Mouse (Mus musculus): ENCODE results near the gene Slc22a21.
"Not testable (repeated sequence)": the region's sequence is repeated elsewhere in the genome, so short reads cannot be mapped to it uniquely, and the experiment has no call there.

The Slc22a21 gene

GRCm38 (mm10) chr11:53979788-53980621 is at the start of gene Slc22a21:
TSS of gene Slc22a21 (minus strand) at chr11:53980332.
- peak; percentile 66 to 74 for DNase-seq (ENCODE audit: low spot score in 2 of 2)

DNA sequence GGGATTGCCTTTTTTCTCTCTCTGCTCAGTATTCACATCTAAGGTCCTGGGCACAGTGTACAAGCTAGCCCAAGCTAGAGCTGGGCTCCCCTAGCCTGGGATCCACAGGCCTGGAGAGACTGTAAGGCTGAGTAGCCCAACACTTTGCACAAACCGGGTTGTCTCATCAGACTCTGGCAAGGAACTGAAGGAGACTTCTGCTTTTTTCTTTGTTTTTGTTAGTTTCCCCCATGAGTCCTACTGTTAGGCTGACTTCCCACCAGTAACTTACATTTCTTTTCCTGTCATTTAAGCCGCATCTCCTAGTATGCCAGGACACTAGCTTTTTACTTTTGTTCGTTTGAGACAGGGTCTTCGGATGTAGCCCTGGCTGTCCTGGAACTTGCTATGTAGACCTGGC is 48.9 kb upstream of the Slc22a21 start:
- DNase-seq (ENCODE audit: low spot score in 2 of 2): no peak

GRCm38 (mm10) chr11:54028044-54028951 is 48.2 kb upstream of the Slc22a21 start, which contains the start of gene Slc22a4:
TSS of gene Slc22a4 (minus strand) at chr11:54028090.
- DNase-seq (ENCODE audit: low spot score in 2 of 2): peak; percentile 71 to 80

DNA sequence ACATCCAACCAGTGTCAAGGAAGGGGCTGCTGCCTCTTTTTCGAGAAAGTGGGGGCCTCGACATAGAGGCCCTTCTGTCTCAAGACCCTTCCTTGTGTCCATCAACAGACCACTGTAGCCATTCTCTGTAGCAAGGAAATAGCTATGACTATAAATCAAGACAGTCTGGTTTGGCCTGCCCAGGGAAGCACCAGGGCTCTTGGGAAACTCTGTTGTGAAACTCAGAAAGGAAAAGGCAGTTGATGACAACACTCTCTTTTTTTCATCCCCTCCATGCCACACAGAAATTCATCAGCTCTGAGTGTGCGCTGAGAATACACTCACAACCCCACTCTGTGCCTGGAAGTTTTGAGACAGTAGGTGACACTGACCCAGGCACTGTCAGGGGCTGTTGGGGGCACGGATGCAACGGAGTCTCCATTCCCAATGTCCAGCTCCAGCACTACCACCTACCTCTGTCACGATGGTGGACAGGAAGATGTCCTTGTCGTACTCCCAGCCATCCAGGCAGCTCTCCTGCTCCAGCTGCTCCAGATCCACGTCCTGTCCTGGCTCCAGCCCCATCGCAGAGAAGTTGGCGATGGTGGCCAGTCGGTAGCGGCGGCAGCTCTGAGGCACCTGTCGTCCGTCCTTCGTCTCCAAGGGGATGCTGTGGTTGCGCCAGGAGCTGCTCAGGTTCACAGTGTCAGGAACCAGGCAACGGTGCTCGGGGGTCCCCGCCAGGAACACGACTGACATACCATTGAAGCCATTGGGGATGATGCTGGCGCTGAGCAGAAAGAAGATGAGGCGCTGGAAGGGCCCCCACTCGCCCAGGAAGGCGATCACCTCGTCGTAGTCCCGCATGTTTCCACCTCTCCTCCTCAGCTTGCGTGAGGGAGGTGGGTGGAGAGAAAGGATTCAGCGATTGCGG is 47.3 kb upstream of the Slc22a21 start:
- DNase-seq (ENCODE audit: low spot score in 2 of 2): no peak

DNA sequence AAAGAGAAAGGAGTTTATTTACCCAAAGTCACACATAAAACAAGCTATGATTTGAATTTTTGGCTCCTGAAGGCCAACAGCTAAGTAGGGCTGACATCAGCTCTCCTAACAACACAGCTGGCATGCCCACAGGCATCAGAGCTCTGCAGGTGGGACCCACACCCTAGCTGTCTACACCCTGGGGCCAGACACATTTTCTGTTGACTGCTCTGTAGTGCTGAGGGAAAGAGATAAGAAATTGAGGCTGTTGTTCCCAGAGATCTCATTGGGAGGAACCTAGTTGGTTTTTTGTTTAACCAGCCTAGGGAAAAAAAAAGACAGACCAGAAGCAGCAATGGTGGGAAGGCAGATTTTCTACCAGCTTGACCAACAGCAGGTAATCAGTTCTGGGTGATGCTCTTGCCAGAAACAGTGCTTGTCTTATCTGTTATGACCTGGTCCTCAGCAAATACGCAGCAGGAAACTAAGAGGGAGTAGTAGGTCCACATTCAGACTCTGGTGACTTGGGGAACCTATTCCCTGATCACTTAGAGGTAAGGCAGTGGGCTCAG is 46.4 kb upstream of the Slc22a21 start:
- peak; percentile 56 to 73 for DNase-seq (ENCODE audit: low spot score in 2 of 2)

DNA sequence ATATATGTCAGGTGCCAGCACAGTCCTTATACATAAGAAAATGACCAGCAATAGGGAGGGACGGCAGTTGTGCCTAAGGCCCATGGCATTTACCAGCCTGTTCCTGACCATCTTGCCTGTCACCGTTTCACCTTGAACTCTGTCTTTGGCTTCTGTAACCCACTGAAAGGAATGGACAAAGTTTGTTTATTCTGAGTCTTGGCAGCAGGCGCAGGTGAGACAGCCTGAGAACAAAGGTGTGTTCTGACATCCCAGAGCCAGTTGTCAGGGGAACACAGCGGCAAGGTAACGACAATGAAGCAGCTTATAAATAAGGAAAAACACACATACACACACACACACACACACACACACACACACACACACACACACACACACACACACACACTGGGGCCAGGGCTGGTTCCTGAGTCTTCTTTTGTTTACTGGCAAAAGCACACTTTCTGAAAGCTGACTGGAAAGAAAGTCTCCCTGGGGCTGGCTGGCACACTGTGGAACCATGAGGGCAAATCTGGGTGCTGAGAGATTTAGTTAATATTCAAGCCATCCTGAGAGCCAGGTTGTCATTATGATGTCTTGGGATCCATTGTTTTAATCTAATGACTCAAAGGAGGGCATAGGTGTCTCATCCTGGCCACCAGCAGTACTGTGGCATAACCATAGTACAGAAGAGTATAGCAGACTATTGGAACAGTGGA is 41.4 kb upstream of the Slc22a21 start:
- DNase-seq (ENCODE audit: low spot score in 2 of 2): no peak

DNA sequence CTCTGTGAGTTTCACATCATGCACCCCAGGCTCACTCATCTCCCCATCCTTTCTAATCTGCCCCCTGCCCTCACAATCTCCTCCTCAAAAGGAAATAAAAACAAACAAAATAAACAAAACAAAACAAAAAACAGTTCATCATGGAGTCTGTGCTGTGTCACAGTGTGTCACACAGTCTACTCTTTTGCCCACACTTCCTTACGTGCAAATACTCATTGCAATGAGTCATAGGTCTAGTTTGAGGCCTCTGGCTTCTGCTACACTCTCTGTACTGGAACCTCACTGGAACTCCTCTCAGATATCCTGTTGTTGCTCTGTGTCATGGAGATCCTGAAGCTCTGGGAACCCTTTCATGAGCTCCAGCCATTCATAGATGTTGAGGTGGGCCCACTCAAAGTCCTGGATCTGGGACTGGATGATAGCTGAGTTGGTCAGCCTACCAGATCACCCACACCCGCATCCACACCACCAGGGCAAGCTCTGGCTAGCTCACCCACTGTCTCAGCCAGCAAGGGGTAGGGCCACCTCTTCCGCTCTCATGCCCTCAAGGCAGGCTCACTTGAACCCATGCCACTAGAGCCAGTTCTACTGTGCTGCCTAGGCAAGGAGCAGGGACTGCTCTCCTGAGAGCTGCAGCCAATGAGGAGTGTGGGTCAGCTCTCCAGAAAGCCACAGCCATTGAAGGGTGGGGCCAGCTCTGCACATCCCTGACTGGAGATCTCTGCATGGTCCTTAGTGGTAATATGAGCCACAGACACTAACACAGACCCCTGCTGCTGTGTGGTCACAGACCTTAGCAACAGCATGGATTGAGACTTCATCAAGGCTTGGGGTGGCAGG is 39.0 kb upstream of the Slc22a21 start:
- DNase-seq (ENCODE audit: low spot score in 2 of 2): no peak

DNA sequence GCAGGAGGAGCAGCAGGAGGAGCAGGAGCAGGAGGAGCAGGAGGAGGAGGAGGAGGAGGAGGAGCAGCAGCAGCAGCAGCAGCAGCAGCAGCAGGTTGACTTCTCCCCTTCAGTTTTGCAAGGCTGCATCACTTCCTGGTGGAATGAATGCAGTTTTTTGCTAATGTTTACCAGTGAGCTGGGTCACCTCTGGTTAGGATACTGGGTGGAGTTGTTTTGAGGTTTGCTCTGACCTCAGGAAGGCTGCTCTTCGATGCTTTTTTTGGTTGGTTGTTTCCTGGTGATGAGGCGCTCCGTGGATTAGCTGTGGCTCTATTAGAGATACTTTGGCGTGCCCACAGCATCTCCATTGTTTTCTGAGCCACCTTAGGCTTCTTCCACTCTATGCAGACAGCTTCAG is 37.5 kb upstream of the Slc22a21 start:
- DNase-seq (ENCODE audit: low spot score in 2 of 2): no peak

- DNase-seq (ENCODE audit: low spot score in 2 of 2): no peak
These were observed 35.9 kb upstream of the Slc22a21 start for GRCm38 (mm10) chr11:54016051-54016450.

- DNase-seq (ENCODE audit: low spot score in 2 of 2): no peak
These were observed 32.8 kb upstream of the Slc22a21 start for GRCm38 (mm10) chr11:54012961-54013360.

GRCm38 (mm10) chr11:54011255-54011654 is 31.1 kb upstream of the Slc22a21 start:
- no peak for DNase-seq (ENCODE audit: low spot score in 2 of 2)

DNA sequence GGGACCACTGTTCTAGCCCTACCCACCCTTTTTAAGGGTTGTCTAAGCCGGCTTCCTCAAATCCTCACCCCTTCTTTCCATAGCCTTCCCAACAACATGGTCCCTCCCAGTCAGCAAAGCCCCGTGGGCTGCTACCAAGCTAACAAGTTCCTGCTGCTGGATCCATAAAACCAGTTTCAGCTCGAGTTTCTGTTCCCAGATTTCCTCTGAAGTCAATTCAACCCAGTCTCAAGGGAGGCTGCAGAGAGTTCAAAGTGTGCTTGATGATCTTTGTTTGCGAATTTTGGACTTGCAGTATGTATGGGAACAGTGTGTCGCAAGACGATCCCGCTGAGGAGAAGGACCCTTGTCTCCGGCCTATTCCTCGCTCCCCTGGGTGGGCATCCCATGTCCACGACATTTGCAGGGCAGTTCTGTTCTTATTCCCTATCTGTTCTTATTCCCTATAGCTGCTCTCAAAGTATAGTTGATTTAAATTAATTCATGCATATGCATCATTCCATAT is 28.3 kb upstream of the Slc22a21 start:
- no peak for DNase-seq (ENCODE audit: low spot score in 2 of 2)

GRCm38 (mm10) chr11:54007717-54008116 is 27.6 kb upstream of the Slc22a21 start:
- DNase-seq (ENCODE audit: low spot score in 2 of 2): no peak

GRCm38 (mm10) chr11:54006901-54007300 is 26.8 kb upstream of the Slc22a21 start:
- no peak for DNase-seq (ENCODE audit: low spot score in 2 of 2)

DNA sequence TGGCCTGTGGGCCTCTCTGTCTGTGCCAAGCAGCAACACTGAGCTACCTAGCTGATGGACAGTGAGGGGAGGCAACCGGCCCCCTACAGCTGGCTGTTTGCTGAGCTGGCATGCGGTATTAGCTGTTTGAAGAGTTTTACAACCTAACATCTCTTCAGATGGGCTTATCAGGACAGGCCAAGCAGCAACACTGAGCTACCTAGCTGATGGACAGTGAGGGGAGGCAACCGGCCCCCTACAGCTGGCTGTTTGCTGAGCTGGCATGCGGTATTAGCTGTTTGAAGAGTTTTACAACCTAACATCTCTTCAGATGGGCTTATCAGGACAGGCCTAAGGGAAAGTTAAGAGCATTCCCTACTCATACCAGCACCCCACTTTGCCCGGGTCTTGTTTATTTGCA is 26.2 kb upstream of the Slc22a21 start:
- DNase-seq (ENCODE audit: low spot score in 2 of 2): not testable (repeated sequence)

DNA sequence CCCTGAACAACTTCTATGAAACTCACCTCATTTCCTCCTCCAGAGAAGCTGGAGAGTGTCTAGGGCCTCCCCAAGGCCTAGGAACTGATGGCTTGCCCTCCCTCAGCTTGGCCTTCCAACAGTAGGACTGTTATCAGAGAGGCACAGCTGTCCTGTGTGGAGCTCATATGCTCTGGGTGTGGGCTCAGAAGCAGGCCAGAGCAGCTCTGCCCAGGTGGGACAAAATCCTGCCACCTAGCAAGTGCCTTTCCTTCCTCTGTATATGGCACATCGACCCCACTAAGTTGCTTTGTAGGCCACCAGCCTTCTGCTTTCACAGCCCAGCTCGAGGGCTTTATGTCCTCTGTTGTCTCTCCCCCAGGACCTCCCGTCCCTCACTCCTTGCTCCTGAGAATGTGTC is 24.6 kb upstream of the Slc22a21 start:
- DNase-seq (ENCODE audit: low spot score in 2 of 2): peak; percentile 44 to 64

DNA sequence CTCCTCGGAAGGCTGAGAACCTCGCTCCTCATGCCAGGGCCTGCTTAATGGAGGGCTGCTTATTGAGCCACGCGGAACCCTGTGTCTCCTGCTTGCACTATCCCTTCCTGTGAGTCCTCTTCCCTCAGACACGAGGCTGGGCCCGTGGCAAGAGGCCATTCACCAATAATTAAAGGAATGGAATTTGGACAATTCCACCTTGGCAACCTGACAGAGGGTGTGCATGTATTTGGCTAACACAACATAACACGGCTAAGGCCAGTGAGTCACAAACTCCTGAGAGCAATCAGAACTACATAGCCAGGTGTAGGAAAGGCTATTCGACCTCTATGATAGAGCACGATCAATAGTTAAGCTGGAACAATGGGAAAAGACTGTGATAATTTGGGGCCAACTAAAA is 24.1 kb upstream of the Slc22a21 start:
- DNase-seq (ENCODE audit: low spot score in 2 of 2): no peak

- DNase-seq (ENCODE audit: low spot score in 2 of 2): peak; percentile 17 to 41
These were observed 22.9 kb upstream of the Slc22a21 start for GRCm38 (mm10) chr11:54002761-54003717.

Measured in spleen, postnatal 36 days (tissue).